Mouse (Mus musculus) frontal cortex, adult 2 months (tissue): ENCODE results near the gene Vmn2r109. TPM values are rescaled to one million over a fixed set of nuclear protein-coding genes. Genes with fewer than 3 reads are reported as not detected.
"Not testable (repeated sequence)": the region's sequence is repeated elsewhere in the genome, so short reads cannot be mapped to it uniquely, and the experiment has no call there.

Experiments used
- DNase-seq, 2 experiments: peaks; one replicate each; pipeline ENCODE4 v3.0.0; 2022; ENCODE audit warnings: low spot score in 1 of 2; ENCODE audit errors: extremely low spot score in 1 of 2
- polyA plus RNA-seq: library from polyadenylated mRNA; depleted of rRNA; stranded (reverse); fragments of >200 nt; gene quantifications from 2 replicates; pipeline ENCODE4 v1.2.3, GENCODE M21; 2012; rRNA removed

Vmn2r109 gene
- not detected in 2 replicates for polyA plus RNA-seq

DNA sequence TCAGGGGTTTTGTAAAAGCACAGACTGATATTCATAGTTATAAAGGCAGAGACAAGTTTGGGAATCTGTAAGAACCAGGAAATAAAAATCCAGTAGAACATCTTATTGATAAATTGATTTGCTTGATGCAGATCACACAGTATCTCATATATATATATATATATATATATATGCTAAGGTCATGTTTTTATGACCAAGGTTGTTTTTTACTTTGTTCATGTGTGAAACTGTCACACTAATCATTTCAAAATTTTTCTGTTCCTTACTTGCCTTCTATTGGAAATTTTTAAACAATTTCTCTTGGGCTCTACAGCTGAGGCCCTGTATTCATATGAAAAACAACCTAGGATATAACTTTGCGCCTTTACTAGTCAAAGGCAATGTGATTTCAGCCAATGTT lies at the start of gene Vmn2r109:
Vmn2r109 (minus strand) TSS at position 101 of the 400 bp plus-strand sequence.
- no peak for DNase-seq

DNA sequence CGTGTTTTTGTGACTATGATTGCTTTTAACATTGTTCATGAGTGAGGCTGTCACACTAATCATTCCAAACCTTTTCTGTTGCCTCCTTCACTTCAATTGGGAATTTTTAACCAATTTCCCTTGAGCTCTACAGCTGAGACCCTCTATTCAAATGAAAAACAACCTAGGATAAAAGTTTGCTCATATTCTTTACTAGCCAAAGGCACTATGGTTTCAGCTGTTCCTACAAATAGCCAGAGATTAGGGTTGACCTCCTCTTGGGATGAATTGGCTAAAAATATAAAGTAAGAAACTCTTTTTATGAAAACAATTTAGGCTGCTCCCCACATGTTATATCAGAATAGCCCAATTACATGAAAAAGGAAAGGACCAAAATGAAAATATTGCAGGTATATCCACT lies 31.8 kb upstream of the Vmn2r109 start, which contains the start of gene Vmn2r110:
Vmn2r110 (minus strand) TSS at position 101 of the 400 bp plus-strand sequence.
- no peak for DNase-seq

DNA sequence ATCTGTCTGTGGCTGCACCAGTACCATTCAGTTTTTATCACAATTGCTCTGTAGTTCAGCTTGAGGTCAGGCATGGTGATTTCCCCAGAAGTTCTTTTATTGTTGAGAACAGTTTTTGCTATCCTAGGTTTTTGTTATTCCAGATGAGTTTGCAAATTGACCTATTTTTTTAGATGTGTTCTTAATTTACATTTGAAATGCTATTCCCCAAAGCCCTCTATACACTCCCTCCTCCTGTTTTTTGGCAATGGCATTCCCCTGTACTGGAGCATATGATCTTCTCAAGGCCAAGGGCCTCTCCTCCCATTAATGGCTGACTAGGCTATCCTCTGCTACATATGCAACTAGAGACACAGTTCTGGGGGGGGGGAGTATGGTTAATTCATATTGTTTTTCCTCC lies 56.3 kb downstream of the Vmn2r109 start:
- DNase-seq, result not testable (repeated sequence)

DNA sequence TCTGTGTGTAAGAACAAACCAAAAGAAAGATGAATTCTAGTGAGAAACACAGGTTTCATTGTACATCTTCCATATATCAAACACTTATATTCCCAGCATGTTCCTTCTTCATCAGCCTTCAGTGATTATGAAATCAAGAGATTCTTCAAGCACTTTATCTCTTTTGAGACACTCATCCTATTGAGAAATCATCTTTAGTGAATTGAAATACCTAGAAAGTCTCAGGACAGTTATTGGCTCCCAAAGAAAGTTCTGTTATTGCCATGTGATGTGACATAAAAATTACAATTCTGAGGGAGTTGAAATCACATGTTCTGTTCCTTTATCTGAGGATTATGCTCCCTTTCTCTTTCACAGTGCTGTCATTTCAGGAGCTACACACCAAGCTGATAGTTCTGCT lies 66.7 kb downstream of the Vmn2r109 start, which contains the start of gene Vmn1r225:
Vmn1r225 (plus strand) TSS at position 301 of the 400 bp plus-strand sequence.
- no peak for DNase-seq

Other genes with a start within 250 kb of the Vmn2r109 start
- gene Vmn2r107, start 219.5 kb downstream of the Vmn2r109 start, polyA plus RNA-seq, result not detected in 2 replicates
- not detected in 2 replicates for gene Vmn1r224, start 150.6 kb downstream of the Vmn2r109 start, polyA plus RNA-seq
- gene Vmn2r108, start 83.4 kb downstream of the Vmn2r109 start, polyA plus RNA-seq, result not detected in 2 replicates
- gene Vmn1r225, start 66.6 kb downstream of the Vmn2r109 start, polyA plus RNA-seq, result not detected in 2 replicates
- gene Vmn2r110, start 31.7 kb upstream of the Vmn2r109 start, polyA plus RNA-seq, result not detected in 2 replicates
- gene Fpr-rs3, start 60.1 kb upstream of the Vmn2r109 start, polyA plus RNA-seq, result not detected in 2 replicates
- not detected in 2 replicates for gene Vmn1r226, start 118.1 kb upstream of the Vmn2r109 start, polyA plus RNA-seq
- not detected in 2 replicates for gene Vmn1r227, start 165.1 kb upstream of the Vmn2r109 start, polyA plus RNA-seq
- not detected in 2 replicates for gene Vmn1r228, start 221.4 kb upstream of the Vmn2r109 start, polyA plus RNA-seq
- gene Vmn1r229, start 246.8 kb upstream of the Vmn2r109 start, polyA plus RNA-seq, result not detected in 2 replicates